Mouse (Mus musculus): ENCODE measurements around the gene Calr3.

The Calr3 gene

DNA sequence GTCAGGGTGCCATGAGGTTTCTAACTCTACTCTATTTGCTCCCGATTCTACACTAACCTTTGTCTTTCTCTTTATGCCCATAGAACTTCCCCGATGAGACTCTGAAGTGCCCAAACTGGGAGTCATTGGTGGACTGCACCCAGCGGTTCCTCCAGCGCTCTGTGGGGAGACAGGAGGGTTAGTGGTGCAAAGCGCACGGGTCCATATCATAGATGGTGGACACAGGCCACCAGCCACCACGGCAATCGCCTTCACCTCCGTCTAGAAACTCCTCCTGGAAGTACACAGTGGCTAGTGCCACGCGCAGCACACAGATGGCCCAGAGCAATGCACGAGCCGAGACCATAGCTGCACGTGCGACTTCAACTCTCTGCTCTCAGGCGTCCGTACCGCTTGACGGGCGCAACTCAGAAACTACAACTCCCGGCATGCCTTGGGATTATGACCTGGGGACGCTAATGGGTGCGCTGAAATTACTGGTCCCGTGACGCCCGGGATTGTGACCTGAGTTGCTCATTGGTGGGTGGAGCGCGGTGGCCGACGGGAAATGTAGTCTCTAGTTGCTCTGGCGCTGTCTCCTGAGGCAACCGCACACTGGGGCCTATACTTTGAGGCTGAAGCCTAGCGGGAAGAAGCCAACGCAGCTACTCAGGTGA lies at the start of gene Calr3, which contains the start of gene 1700030K09Rik:
TSS of gene Calr3 (minus strand) at position 533 of the 656 bp plus-strand sequence.
TSS of gene 1700030K09Rik (plus strand) at position 543 of the 656 bp plus-strand sequence.
- DNase-seq (ENCODE audit: low read depth), result peak; percentile 96

DNA sequence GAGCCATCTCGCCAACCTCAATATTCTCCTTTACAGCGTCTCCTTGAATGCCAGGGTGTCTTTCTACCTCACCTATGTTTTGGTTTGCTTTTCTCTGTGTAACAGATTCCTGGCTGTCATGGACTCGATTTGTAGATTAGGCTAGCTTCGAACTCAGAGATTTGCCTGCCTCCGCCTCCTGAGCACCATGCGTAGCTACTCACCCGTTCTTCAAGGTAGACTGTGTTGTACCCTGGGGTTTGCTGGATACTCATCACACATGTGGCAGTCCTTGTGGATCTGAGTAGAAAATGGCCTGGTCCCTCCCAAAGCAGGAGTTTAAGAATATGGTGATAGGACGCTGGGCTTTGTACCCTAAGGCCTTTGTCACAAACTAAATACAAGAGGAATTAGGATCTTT lies 49.7 kb upstream of the Calr3 start:
- DNase-seq (ENCODE audit: low read depth), result no peak

DNA sequence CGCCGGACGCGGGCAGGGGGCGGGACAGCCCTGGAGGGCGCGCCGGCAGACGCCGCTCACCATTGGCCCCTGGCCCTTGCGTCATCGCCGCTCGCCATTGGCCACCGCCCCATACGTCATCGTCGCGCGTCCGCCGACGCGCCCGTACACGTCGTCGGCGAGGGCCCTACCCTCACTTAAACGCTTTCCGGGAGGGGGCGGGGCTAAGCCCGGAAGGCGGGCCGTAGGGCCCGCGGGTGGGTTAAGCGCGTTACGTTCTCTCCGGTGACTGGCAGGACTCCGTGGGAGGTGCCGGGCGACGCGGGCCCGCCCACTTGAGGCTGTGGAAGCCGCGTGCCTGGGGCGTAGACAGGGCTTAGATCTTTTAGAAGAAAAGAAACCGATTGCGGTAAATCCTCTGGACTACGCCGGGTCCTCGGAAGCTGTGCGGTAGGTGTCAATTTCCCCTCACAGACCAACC lies 49.0 kb upstream of the Calr3 start:
- DNase-seq (ENCODE audit: low read depth), result peak; percentile 98

DNA sequence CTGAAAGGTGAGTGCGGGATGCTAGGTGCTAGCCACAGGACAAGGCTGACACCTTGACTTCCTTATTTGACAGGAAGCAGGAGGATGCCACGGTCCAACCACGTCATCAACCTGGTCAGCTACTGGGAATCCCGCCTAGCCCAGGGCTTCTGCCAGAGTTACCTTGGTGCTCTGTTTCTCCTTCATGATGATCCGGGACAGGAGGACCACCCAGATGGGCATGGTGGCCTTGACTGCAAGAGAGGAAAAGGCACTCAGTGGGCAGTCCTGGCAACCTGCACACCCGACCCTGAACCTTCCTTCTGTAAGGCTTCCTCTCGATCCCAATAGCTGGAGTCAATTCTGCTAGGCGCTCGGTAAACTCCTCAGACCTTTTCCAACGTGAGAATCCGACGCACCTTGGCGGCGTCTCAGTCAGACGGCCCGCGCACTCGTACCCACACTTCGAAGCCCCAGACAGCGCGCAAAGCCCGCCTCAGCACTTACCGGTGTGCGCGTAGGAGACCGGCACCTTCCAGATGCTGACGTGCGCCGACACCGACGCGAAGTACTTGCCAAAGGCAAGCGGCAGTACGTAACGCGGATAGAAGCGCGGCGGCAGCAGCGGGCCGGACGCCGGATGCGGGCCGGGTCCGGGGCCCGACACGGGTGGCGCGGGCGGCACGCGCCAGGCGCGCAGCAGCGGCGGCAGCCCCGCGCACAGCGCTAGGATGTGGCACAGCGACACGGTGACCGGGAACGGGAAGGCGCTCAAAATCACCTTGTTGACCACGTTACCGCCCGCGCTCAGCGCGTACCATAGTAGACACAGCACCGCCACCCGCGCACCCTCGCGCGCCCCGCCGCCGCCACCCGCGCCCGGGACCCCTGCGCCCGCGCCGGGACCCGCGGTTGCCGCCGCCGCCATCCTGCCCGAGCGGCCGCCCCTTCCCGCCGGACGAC lies 48.3 kb upstream of the Calr3 start, which contains the start of gene Slc35e1:
TSS of gene Slc35e1 (minus strand) at position 935 of the 942 bp plus-strand sequence.
- DNase-seq (ENCODE audit: low read depth), result no peak

DNA sequence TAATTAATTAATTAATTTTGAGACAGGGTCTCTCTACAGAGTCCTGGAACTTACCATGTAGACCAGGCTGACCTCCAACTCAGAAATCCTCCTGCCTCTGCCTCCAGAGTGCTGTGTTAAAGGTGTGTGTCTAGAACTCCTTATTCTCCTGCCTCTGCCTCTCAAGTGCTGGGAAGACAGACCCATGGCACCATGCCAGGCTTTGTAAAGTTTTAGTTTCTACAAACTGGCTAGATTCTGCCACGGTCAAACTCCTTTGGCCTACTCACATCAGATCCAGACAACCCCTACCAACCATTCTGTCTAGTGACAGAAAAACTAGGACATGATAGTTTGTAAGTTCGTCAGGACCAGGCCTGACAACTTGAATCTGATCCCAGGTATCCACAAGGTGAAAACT lies 47.3 kb upstream of the Calr3 start:
- DNase-seq (ENCODE audit: low read depth), result no peak

DNA sequence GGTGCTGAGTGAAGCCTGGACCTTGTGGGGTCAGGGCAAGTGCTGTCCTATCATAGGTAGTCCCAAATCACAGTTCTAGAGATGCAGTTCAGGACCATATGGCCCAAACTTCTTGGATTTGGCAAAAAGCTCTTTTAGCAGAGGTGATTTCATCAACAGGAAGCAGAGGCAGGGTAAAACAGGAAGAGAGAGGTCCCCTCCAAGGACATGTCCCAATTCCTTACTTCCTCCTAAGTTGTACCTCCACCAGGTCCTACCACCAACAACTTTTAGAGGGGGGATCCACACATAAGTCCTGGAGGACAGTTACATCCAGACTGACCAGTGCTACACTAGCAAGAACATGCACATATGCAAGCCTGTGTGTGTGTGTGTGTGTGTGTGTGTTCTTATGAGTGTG lies 43.3 kb upstream of the Calr3 start:
- no peak for DNase-seq (ENCODE audit: low read depth)

DNA sequence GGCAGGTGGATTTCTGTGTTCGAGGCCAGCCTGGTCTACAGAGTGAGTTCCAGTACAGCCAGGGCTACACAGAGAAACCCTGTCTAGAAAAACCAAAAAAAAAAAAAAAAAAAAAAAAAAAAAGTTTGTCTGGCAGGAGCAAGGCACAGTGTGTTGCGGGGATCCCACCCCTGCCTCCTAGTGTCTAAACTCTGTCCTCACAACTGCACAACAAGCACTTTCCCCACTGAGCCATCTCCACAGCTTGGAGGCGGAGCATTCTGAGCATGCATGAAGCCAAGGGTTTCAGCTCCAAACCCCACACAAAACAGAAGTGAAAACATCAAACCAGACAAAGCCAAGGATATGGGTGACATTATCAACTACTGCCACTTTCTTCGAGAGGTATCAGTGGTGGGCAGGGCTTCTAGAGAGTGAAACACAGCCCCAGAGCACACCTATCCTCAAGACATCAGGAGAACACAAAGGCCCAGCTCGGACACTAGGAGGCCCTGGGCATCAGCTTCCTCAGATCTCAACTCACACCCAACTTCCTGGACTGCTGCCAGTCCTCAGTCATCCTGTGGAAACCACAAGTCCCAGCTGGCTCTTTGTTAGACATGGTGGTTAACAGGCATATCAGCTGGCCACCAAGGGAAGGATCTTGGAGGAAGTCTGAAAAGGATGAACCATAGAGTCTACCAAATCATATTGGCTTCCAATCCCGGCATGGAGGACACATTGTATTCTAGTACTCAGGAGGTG lies 42.0 kb upstream of the Calr3 start:
- DNase-seq (ENCODE audit: low read depth), result no peak

DNA sequence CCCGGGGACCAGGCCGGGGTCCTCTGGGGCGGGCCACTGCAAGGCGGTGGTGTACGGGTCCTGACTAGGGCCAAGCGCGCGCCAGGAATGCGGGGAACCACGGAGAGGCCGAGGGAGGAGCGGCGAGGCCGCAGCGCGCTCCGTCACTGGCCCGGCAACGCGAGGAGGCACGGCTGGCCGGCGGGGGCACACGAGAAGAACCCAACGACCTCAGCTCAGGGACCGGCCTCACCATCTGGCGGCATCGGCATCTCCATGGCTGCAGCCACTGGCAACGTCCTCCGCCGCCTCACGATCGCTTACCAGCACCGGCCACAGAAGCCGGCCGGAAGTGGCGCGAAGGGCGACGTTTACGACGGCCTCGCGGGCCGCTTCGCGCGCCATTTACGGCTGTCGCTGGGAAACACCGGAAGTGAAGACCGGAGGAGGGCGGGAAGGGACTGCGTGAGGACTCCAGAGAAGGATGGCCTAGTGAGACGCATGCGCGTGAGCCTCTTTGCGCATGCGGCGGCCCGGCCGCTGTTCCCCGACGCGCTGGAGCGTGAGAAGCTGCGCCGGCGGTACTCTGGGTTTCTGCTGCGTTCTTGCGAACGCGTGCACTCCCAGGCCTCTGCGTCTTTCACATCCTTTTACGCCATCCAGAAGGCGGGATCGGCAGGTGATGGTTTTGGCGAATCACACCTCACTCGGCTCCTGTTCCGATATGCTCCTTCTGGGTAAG lies 31.3 kb upstream of the Calr3 start, which contains the start of gene Cherp:
TSS of gene Cherp (minus strand) at position 401 of the 721 bp plus-strand sequence.
- peak; percentile 99 for DNase-seq (ENCODE audit: low read depth)

DNA sequence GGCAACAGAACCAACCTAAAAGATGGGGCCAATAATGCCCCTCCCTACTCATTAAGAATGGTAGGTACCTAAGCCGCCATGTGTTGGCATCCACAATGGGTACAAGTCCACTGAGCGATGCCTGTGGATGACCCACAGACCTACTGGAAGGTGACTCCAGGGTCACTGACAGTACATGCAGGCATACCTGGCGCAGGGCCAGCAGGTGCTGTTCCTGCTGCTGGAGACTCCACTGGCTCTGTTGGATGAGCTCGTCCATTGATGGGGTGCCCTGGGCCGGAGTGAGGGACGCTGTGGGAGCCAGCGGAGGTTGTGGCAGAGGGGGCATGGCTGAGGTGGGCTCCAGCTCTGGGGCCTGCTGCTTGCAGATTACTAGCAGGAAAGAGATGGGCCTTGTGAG lies 27.0 kb upstream of the Calr3 start:
- no peak for DNase-seq (ENCODE audit: low read depth)

DNA sequence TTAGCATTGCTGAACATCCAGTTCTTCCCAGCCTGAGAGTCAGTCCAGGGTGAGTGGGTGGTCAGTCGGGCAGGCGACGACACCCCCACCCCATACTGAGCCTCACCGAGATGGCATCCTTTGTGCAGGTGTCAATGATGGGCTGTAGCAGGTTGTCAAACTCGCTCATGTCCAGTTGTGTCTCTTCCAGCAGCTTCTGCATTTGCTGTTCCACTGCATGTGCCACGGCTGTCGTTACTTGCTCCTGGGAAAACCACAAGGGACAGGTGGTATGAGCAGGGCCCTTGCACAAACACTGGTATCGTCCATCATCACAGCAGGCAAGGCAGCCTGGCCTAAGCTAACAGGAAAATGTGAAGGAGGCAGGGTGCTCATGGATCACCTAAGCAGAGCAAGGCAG lies 26.3 kb upstream of the Calr3 start:
- no peak for DNase-seq (ENCODE audit: low read depth)

DNA sequence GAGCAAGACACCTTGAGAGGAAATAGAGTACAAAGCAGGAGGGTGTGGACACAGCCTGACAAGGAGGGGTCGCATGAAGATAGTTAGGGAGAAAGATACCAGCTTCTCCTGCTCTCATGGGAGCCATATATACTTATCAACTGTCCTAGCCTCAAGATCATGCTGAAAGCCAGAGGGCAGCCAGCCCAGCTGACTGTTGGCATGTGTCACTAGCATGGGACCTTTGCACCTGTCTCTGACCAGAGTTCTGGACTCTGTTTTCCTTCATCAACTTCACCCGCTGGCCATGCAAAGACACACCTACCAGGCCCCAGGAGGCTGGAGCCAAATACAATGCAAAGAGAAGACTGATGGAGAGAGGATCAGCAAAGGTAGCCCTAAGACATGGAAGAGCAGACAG lies 25.6 kb upstream of the Calr3 start:
- DNase-seq (ENCODE audit: low read depth), result no peak

DNA sequence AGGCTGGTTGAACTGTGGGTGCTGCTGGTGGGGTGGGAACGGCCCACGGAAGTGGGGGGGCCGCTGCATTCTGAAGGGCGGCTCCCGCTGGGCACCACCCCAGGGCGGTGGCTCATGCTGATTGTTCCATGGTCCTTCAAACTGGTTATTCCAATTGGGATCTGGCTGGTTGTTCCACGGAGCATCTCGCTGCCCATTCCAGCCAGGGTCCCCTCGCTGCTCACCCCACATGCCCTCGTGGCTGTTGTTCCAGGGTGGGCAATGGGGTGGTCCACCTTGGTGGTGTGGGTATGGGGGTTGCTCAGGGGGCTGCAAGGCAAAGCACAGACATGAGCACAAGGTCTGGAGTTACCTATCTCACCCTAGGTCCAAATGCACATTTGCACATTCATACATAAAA lies 20.5 kb upstream of the Calr3 start:
- no peak for DNase-seq (ENCODE audit: low read depth)

DNA sequence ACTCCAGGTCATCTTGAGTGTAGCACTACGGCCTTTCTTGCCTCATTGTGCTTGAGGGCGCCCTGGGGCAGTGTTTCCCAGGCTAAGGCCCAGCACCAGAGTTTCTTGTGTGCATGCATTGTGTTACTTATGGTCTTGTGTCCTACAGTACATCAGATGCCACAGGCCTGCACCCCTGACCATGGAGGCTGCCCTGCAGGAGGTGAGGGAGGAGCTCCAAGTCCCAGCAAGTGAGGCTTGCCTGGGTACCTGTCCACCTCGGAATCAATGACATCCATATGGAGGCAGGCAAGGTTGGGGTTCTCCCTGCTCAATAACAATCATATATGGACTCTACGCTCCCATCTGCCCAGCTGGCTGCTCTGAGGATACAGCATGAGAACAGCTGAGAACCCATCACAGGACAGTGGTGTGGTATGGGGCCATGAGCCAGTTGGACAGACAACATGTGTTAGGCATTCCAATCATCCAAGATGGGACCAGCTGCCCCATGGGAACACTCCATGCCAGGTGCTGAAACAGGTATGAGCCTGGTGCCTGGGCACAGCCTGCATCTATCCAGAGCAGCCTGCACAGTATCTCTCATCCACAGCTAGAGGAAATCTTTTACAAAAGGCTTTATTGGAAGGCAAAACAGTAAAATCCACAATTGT lies 16.3 kb upstream of the Calr3 start:
- no peak for DNase-seq (ENCODE audit: low read depth)

DNA sequence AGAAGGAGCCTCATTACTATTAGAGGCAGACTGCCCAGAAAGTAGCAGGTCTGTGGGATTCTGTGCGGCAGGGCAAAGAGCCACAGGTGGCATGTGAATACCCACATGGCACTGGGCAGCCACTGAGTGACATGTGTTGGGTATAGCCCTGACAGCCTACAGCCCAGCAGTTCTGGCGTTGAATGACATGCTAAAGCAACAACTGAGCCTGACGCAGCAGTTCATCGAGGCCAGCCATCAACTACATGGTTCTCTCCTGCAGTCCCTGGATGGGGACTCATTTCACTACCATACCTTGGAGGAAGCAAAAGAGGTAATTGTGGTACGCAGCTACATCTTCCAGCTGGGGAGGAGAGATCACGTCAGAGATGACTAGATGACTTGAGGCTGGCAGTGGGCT lies 14.8 kb upstream of the Calr3 start:
- DNase-seq (ENCODE audit: low read depth), result no peak

DNA sequence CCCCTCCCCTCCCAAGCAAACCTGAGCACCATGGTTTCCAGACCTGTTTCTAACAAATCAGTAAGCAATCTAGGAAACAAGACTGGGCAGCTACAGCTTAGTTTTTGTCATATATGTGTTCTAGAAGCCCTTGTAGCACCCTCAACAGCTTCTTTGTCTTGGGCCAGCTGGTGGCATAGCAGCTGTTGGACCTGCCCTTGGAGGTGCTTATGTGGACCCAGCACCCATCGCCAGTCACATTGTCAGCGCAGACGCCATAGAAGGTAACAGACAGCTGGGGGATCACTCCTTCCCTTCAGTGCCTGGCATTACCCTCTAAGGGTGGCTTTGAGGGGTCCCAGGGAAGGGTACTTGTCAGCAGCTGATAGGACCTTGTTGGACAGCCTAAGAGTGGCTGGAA lies 14.1 kb upstream of the Calr3 start:
- DNase-seq (ENCODE audit: low read depth), result no peak

DNA sequence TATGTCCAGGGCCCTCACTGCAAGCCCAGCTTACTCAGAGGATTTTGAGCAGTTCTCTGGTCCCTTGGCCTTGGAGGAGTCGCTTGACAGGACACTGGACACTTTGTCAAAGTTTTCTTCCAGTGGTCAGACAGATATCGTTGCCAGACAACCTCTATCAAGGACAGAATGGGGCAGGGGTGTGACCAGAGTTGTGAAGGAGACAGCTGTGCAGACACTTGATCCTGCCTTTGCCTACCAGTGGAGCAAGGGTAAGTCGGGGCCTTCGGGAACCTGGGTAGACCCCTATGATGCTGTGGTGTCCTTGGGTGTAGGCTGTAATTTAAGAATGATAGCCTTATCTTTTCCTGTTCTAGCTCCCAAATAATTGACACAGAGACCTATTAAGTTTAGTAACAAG lies 11.6 kb upstream of the Calr3 start:
- DNase-seq (ENCODE audit: low read depth), result no peak

DNA sequence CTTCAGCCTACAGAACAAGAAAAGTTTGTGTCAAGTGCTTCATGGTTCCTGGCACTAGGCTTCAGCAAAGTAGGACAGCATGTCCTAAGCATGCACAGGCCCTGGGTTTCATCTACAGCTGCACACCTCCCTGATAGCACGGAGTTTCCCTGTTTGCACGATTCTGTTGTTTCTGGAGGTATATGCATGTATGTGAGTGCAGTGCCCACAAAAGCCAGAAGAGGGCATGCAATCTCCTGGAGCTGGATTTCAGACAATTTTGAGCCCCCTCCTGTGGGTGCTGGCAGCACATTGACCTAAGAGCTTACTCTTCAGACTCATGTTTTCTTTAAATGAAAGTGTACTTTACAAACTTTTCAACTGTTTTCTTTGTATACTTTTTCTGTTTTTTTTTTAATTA lies 10.2 kb upstream of the Calr3 start:
- no peak for DNase-seq (ENCODE audit: low read depth)

DNA sequence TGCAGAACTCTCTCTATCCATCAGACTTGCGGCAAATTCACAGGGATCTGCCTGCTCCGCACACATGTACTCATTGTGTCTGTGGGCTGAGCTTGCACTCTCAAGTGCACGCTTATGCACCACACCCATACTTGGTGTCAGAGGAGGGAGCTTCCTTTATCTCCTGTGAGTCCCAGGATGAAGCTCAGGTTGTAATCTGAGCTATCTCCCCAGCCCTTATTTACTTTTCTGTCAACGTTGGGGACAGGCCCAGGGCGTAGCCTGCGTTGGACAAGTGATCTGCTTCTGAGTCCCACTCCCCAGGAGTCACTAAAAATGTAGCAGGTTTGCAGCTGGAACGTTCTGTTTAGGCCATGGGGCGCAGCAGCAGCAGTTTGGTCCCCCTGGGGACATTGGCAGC lies 7.8 kb upstream of the Calr3 start:
- DNase-seq (ENCODE audit: low read depth), result no peak

DNA sequence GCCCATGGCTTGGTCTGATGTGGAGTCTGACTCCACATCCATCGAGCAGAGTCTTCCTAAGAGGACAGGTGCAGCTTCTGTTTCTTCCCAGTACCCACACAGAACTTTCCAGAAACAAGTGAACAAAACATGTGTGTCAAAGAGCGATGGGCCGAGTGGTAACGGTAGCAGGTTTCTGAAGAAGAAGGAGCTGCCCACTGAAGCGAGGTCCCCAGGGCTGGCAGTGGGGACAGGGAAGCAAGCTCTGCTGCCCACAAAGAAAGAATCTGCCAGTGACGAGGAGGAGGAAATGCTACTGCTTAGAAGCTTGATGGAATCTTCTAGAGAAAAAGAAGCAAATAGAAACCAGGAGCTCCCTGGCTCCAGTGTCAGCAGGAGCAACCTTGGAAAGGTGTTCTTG lies 1.4 kb upstream of the Calr3 start:
- DNase-seq (ENCODE audit: low read depth), result no peak

DNA sequence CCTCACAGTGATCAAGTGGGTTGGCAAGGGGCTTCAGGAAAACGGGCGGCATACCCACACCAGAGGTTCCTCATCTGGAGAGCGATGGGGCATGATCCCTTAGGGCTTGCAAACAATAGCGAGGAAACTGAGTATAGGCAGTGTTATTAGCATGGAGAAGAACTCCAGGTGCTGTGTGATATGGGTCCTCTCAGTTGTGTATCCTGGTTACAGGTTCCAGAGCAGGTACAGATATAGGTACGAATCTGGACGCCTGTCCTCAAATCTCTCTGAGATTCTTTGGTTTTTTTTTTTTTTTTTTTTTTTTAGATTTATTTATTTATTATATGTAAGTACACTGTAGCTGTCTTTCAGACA lies 302 bp upstream of the Calr3 start:
- no peak for DNase-seq (ENCODE audit: low read depth)

Measured in fibroblast of lung, adult 2 months (primary cell).